Mouse (Mus musculus): ENCODE data around the gene Sufu. TPM values are rescaled to one million over a fixed set of nuclear protein-coding genes. Genes with fewer than 3 reads are reported as not detected.
A peak's percentile ranks its signal among the peaks of the same experiment; 100 is the strongest.

The Sufu gene
- polyA plus RNA-seq, 1 experiment, result 6.9 TPM

DNA sequence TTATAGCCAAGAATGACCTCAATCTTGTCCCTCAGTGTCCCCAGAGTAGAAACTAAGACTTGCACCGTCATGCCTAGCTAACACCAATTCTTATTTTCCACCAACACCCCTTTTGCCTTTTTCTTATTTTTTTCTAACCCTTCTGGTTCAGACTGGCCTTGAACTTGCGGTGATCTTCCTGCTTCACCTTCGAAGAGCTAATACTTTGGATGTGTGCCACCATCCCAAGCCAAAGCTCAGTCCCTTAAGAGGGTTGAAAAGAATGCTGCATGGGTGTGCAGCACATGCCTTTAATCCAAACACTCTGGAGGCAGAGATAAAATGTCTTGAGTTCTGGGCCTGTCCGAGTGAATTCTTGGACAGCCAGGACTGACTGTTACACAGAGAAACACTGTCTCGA, 113.7 kb downstream of the Sufu start:
- H3K4me1 ChIP-seq (ENCODE audit: control insufficient read depth, insufficient read depth, insufficient read length, low read length), result peaks cover 47% of the 10 kb centered on the region
- H3K4me3 ChIP-seq (ENCODE audit: insufficient read depth, low read depth, low read length), result no peak overlapping the region
- H3K27ac ChIP-seq (replicated peaks; ENCODE audit: low read depth, low read length), result peak overlapping the region; percentile 38

DNA sequence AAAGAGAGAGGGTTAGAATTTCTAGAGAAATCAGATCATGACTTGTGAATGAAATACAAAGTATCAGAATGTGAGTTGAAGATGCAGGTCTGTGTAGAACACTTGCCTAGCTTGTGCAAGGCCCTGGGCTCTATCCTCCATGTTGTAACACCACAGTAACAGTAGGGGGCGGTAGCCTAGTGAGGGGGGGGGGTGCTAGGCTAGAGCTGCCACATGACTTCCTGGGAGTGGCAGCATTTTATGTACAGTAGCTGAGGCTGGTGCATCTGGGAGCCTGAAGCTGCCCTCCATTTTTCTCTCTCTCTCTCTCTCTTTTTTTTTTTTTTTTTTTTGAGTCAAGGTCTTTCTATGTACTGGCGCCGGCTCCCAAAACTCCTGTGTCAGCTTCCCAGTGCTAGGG, 114.1 kb downstream of the Sufu start:
- Histone ChIP-seq H3K4me3 (ENCODE audit: insufficient read depth, low read depth, low read length) (no peak overlapping the region), H3K4me1 (ENCODE audit: control insufficient read depth, insufficient read depth, insufficient read length, low read length) (peaks cover 43% of the 10 kb centered on the region), H3K27ac (replicated peaks; ENCODE audit: low read depth, low read length) (peak overlapping the region; percentile 78)

DNA sequence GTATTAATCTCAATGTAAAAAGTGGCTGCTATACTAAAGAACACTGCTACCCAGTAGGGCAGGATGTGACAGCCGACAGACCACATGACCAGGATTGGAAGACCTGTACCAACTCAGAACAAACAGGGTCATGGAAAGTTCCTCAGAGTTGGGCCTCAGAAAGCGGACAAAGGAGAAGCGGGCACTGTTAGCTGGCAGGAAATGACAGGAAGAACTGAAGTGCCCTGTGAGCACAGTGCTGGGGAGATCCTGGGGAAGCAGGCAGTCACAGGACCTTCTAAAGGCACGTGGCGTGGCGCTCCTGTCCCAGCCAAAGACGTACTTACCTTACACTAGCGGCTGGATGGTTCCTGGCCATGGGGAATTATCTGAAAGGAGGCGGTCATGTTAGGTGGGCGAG, 114.6 kb downstream of the Sufu start:
- peak overlapping the region; percentile 78 for H3K27ac ChIP-seq (replicated peaks; ENCODE audit: low read depth, low read length)
- no peak overlapping the region for H3K4me3 ChIP-seq (ENCODE audit: insufficient read depth, low read depth, low read length)
- H3K4me1 ChIP-seq (ENCODE audit: control insufficient read depth, insufficient read depth, insufficient read length, low read length), result peaks cover 43% of the 10 kb centered on the region

DNA sequence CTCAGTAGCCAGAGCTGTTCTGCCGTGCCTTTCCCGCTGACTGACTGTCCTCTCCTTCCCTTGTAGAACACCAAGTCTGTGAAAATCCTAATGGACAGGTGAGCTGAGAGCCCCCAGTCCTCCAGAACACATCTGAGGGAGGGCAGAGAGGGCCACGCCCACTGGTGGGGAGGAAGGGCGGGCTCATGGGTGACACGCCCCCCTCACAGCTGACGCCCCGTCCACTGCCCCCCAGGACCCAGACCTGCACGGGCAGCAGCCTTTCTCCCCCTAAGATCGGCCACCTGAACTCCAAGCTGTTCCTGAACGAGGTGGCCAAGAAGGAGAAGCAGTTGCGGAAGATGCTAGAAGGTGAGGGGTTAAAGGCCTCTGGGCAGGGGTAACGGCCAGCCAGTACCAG, 117.7 kb downstream of the Sufu start:
- Histone ChIP-seq H3K4me1 (ENCODE audit: control insufficient read depth, insufficient read depth, insufficient read length, low read length) (peaks cover 15% of the 10 kb centered on the region), H3K27ac (replicated peaks; ENCODE audit: low read depth, low read length) (no peak overlapping the region), H3K4me3 (ENCODE audit: insufficient read depth, low read depth, low read length) (no peak overlapping the region)

DNA sequence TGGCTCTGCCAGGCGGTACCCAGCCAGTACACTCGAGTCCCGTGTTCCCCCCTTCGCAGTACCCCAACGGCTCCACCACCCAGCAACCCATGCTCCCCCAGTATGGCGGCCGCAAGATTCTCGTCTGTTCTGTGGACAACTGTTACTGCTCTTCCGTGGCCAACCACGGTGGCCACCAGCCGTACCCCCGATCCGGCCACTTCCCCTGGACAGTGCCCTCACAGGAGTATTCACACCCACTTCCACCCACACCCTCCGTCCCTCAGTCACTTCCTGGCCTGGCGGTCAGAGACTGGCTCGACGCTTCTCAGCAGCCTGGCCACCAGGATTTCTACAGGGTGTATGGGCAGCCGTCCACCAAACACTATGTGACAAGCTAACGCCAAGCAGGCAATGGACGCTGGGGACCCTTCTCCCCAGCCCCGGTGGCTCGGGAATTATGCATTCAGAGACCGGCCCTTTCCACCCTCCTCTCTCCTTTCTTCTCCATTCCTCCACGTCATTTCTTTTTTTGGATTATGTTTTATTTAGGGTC, 118.7 kb downstream of the Sufu start:
- H3K4me3 ChIP-seq (ENCODE audit: insufficient read depth, low read depth, low read length), result no peak overlapping the region

GRCm38 (mm10) chr19:46516667-46517528, 120.2 kb downstream of the Sufu start:
- H3K4me3 ChIP-seq (ENCODE audit: insufficient read depth, low read depth, low read length), result no peak overlapping the region
- peaks cover 8% of the 10 kb centered on the region; the same call in 1 of the 2 replicates for H3K4me1 ChIP-seq (ENCODE audit: control insufficient read depth, insufficient read depth, insufficient read length, low read length)
- no peak overlapping the region for H3K27ac ChIP-seq (replicated peaks; ENCODE audit: low read depth, low read length)

More for the DNA sequence above, 118.7 kb downstream of the Sufu start:
- Histone ChIP-seq H3K27ac (replicated peaks; ENCODE audit: low read depth, low read length) (no peak overlapping the region), H3K4me1 (ENCODE audit: control insufficient read depth, insufficient read depth, insufficient read length, low read length) (peaks cover 6% of the 10 kb centered on the region; the same call in 1 of the 2 replicates)

GRCm38 (mm10) chr19:46517529-46518351, 121.0 kb downstream of the Sufu start:
- H3K4me1 ChIP-seq (ENCODE audit: control insufficient read depth, insufficient read depth, insufficient read length, low read length), result peaks cover 12% of the 10 kb centered on the region; the same call in 1 of the 2 replicates
- H3K27ac ChIP-seq (replicated peaks; ENCODE audit: low read depth, low read length), result no peak overlapping the region
- H3K4me3 ChIP-seq (ENCODE audit: insufficient read depth, low read depth, low read length), result no peak overlapping the region

GRCm38 (mm10) chr19:46518352-46518787, 121.7 kb downstream of the Sufu start:
- Histone ChIP-seq H3K27ac (replicated peaks; ENCODE audit: low read depth, low read length) (no peak overlapping the region), H3K4me3 (ENCODE audit: insufficient read depth, low read depth, low read length) (no peak overlapping the region), H3K4me1 (ENCODE audit: control insufficient read depth, insufficient read depth, insufficient read length, low read length) (peaks cover 16% of the 10 kb centered on the region; the same call in 1 of the 2 replicates)

- H3K27ac ChIP-seq (replicated peaks; ENCODE audit: low read depth, low read length), result no peak overlapping the region
- H3K4me3 ChIP-seq (ENCODE audit: insufficient read depth, low read depth, low read length), result no peak overlapping the region
- H3K4me1 ChIP-seq (ENCODE audit: control insufficient read depth, insufficient read depth, insufficient read length, low read length), result peaks cover 23% of the 10 kb centered on the region
These were observed 122.3 kb downstream of the Sufu start for GRCm38 (mm10) chr19:46518828-46519621.

GRCm38 (mm10) chr19:46521698-46522097, 125.0 kb downstream of the Sufu start:
- Histone ChIP-seq H3K4me3 (ENCODE audit: insufficient read depth, low read depth, low read length) (no peak overlapping the region), H3K27ac (replicated peaks; ENCODE audit: low read depth, low read length) (peak overlapping the region; percentile 35; the same call in 1 of the 2 replicates), H3K4me1 (ENCODE audit: control insufficient read depth, insufficient read depth, insufficient read length, low read length) (peaks cover 28% of the 10 kb centered on the region)

- Histone ChIP-seq H3K27ac (replicated peaks; ENCODE audit: low read depth, low read length) (peak overlapping the region; percentile 56), H3K4me3 (ENCODE audit: insufficient read depth, low read depth, low read length) (no peak overlapping the region), H3K4me1 (ENCODE audit: control insufficient read depth, insufficient read depth, insufficient read length, low read length) (peaks cover 28% of the 10 kb centered on the region)
These were observed 125.8 kb downstream of the Sufu start for GRCm38 (mm10) chr19:46522433-46523044.

DNA sequence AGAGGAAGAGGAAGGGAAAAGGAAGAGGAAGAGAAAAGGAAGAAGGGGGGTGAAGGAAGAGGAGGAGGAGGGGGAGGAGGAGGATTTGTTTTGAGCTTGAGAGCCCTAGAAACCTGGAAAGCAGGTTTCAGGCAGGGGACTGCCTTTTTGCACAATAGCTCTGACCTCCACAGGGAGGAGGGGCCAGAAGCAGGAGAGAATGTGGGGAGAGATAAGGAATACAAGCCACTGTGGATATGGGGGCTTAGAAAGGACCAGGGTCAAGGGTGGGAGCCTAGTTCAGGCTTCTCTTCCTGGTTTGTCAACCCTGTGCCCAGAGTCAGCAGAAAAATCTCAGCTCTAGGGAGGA, 126.4 kb downstream of the Sufu start:
- Histone ChIP-seq H3K4me3 (ENCODE audit: insufficient read depth, low read depth, low read length) (no peak overlapping the region), H3K4me1 (ENCODE audit: control insufficient read depth, insufficient read depth, insufficient read length, low read length) (peaks cover 31% of the 10 kb centered on the region)

DNA sequence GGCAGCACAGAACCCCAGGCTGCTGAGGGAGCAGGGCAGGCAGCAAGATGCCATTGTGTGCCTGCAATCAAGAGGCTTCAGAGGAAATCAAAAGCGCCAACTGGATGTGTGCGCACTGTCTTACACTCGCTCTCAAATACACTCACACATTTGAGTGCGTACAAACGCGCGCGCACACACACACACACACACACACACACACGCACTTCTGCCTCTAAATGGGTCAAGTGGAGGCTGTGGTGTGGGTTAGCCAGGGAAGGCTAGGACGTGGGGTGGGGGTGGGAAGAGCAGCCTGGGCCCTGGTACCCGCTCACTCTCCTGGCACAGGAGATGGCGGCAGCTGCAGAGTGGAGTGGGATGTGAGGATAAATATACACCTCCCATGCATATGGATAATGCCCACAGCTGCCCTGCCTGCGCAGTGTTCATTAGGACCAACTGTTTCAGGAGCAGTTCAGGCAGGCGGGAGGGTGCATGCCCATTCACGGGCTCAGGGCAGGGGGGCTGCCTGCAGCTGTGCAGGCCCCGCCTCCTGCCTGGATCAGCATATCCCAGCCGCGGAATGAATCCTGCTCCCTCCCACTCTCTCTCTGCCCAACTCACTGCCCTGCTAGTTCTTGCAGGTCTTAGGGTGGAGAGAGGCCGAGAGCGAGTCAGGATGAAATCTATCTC, 126.9 kb downstream of the Sufu start:
- Histone ChIP-seq H3K27ac (replicated peaks; ENCODE audit: low read depth, low read length) (peak overlapping the region; percentile 56), H3K4me3 (ENCODE audit: insufficient read depth, low read depth, low read length) (no peak overlapping the region), H3K4me1 (ENCODE audit: control insufficient read depth, insufficient read depth, insufficient read length, low read length) (peaks cover 31% of the 10 kb centered on the region)

More for the DNA sequence above, 126.4 kb downstream of the Sufu start:
- H3K27ac ChIP-seq (replicated peaks; ENCODE audit: low read depth, low read length), result peak overlapping the region; percentile 56

GRCm38 (mm10) chr19:46524152-46524544, 127.5 kb downstream of the Sufu start:
- Histone ChIP-seq H3K4me3 (ENCODE audit: insufficient read depth, low read depth, low read length) (no peak overlapping the region), H3K27ac (replicated peaks; ENCODE audit: low read depth, low read length) (peak overlapping the region; percentile 52)

More at GRCm38 (mm10) chr19:46524152-46524544, 127.5 kb downstream of the Sufu start:
- peaks cover 30% of the 10 kb centered on the region for H3K4me1 ChIP-seq (ENCODE audit: control insufficient read depth, insufficient read depth, insufficient read length, low read length)

Measured in brown adipose tissue, adult 24 weeks (tissue).